Mouse (Mus musculus): Measurements from ENCODE around the gene Adck1.

Adck1 gene

GRCm38 (mm10) chr12:88441922-88442809 is 81.8 kb downstream of the Adck1 start:
- Histone ChIP-seq H3K27me3 (ENCODE audit: insufficient read depth, low read length) (no peaks in the 10 kb centered on the region), H3K36me3 (ENCODE audit: insufficient read depth, low read length) (no peaks in the 10 kb centered on the region), H3K4me3 (replicated peaks; ENCODE audit: low read length) (no peak overlapping the region), H3K4me1 (replicated peaks; ENCODE audit: low read depth, low read length) (peaks cover 6% of the 10 kb centered on the region; the same call in 1 of the 2 replicates), H3K9me3 (ENCODE audit: low read length) (no peaks in the 10 kb centered on the region)
- TF ChIP-seq POU5F1 (IDR thresholded peaks at IDR 0.05; ENCODE audit: borderline replicate concordance, low read length) (no peak), CTCF (conservative IDR thresholded peaks at IDR 0.05; ENCODE audit: low read length) (no peak), NANOG (IDR thresholded peaks at IDR 0.05; ENCODE audit: borderline replicate concordance, low read length) (no peak)

- Histone ChIP-seq H3K27me3 (ENCODE audit: insufficient read depth, low read length) (no peaks in the 10 kb centered on the region), H3K36me3 (ENCODE audit: insufficient read depth, low read length) (no peaks in the 10 kb centered on the region), H3K9me3 (ENCODE audit: low read length) (no peaks in the 10 kb centered on the region), H3K4me3 (replicated peaks; ENCODE audit: low read length) (no peak overlapping the region), H3K4me1 (replicated peaks; ENCODE audit: low read depth, low read length) (peaks cover 6% of the 10 kb centered on the region; the same call in 1 of the 2 replicates)
- TF ChIP-seq POU5F1 (IDR thresholded peaks at IDR 0.05; ENCODE audit: borderline replicate concordance, low read length) (no peak), CTCF (conservative IDR thresholded peaks at IDR 0.05; ENCODE audit: low read length) (no peak), NANOG (IDR thresholded peaks at IDR 0.05; ENCODE audit: borderline replicate concordance, low read length) (no peak)
Observed at GRCm38 (mm10) chr12:88444040-88444439, 83.7 kb downstream of the Adck1 start.

GRCm38 (mm10) chr12:88445471-88445870 is 85.1 kb downstream of the Adck1 start:
- Histone ChIP-seq H3K27me3 (ENCODE audit: insufficient read depth, low read length) (no peaks in the 10 kb centered on the region), H3K9me3 (ENCODE audit: low read length) (no peaks in the 10 kb centered on the region), H3K36me3 (ENCODE audit: insufficient read depth, low read length) (peaks cover 13% of the 10 kb centered on the region), H3K4me3 (replicated peaks; ENCODE audit: low read length) (no peak overlapping the region), H3K4me1 (replicated peaks; ENCODE audit: low read depth, low read length) (peaks cover 8% of the 10 kb centered on the region; the same call in 1 of the 2 replicates)
- TF ChIP-seq NANOG (IDR thresholded peaks at IDR 0.05; ENCODE audit: borderline replicate concordance, low read length) (no peak), POU5F1 (IDR thresholded peaks at IDR 0.05; ENCODE audit: borderline replicate concordance, low read length) (no peak), CTCF (conservative IDR thresholded peaks at IDR 0.05; ENCODE audit: low read length) (no peak)

- Histone ChIP-seq H3K27me3 (ENCODE audit: insufficient read depth, low read length) (no peaks in the 10 kb centered on the region), H3K36me3 (ENCODE audit: insufficient read depth, low read length) (peaks cover 14% of the 10 kb centered on the region), H3K4me3 (replicated peaks; ENCODE audit: low read length) (no peak overlapping the region), H3K4me1 (replicated peaks; ENCODE audit: low read depth, low read length) (peaks cover 11% of the 10 kb centered on the region), H3K9me3 (ENCODE audit: low read length) (no peaks in the 10 kb centered on the region)
- TF ChIP-seq NANOG (IDR thresholded peaks at IDR 0.05; ENCODE audit: borderline replicate concordance, low read length), result no peak
Observed at GRCm38 (mm10) chr12:88450658-88451563, 90.6 kb downstream of the Adck1 start.

GRCm38 (mm10) chr12:88454701-88455410 is 94.5 kb downstream of the Adck1 start:
- TF ChIP-seq POU5F1 (IDR thresholded peaks at IDR 0.05; ENCODE audit: borderline replicate concordance, low read length) (no peak), CTCF (conservative IDR thresholded peaks at IDR 0.05; ENCODE audit: low read length) (no peak), NANOG (IDR thresholded peaks at IDR 0.05; ENCODE audit: borderline replicate concordance, low read length) (no peak)
- H3K9me3 ChIP-seq (ENCODE audit: low read length), result no peaks in the 10 kb centered on the region
- H3K36me3 ChIP-seq (ENCODE audit: insufficient read depth, low read length), result peaks cover 11% of the 10 kb centered on the region
- no peaks in the 10 kb centered on the region for H3K27me3 ChIP-seq (ENCODE audit: insufficient read depth, low read length)
- H3K4me1 ChIP-seq (replicated peaks; ENCODE audit: low read depth, low read length), result peaks cover 11% of the 10 kb centered on the region
- no peak overlapping the region for H3K4me3 ChIP-seq (replicated peaks; ENCODE audit: low read length)

GRCm38 (mm10) chr12:88457021-88457420 is 96.7 kb downstream of the Adck1 start:
- Histone ChIP-seq H3K27me3 (ENCODE audit: insufficient read depth, low read length) (no peaks in the 10 kb centered on the region), H3K36me3 (ENCODE audit: insufficient read depth, low read length) (0 out of 2 replicates have a peak, but pooled peaks cover 11% of the 10 kb centered on the region)

GRCm38 (mm10) chr12:88458936-88459335 is 98.6 kb downstream of the Adck1 start:
- TF ChIP-seq POU5F1 (IDR thresholded peaks at IDR 0.05; ENCODE audit: borderline replicate concordance, low read length) (no peak), CTCF (conservative IDR thresholded peaks at IDR 0.05; ENCODE audit: low read length) (no peak), NANOG (IDR thresholded peaks at IDR 0.05; ENCODE audit: borderline replicate concordance, low read length) (no peak)
- Histone ChIP-seq H3K27me3 (ENCODE audit: insufficient read depth, low read length) (no peaks in the 10 kb centered on the region), H3K9me3 (ENCODE audit: low read length) (no peaks in the 10 kb centered on the region), H3K4me3 (replicated peaks; ENCODE audit: low read length) (no peak overlapping the region), H3K36me3 (ENCODE audit: insufficient read depth, low read length) (0 out of 2 replicates have a peak, but pooled peaks cover 11% of the 10 kb centered on the region), H3K4me1 (replicated peaks; ENCODE audit: low read depth, low read length) (no peaks in the 10 kb centered on the region)

More at GRCm38 (mm10) chr12:88457021-88457420, 96.7 kb downstream of the Adck1 start:
- no peaks in the 10 kb centered on the region for H3K9me3 ChIP-seq (ENCODE audit: low read length)
- no peaks in the 10 kb centered on the region for H3K4me1 ChIP-seq (replicated peaks; ENCODE audit: low read depth, low read length)
- no peak overlapping the region for H3K4me3 ChIP-seq (replicated peaks; ENCODE audit: low read length)
- TF ChIP-seq NANOG (IDR thresholded peaks at IDR 0.05; ENCODE audit: borderline replicate concordance, low read length), result no peak
- no peak for TF ChIP-seq POU5F1 (IDR thresholded peaks at IDR 0.05; ENCODE audit: borderline replicate concordance, low read length)
- no peak for TF ChIP-seq CTCF (conservative IDR thresholded peaks at IDR 0.05; ENCODE audit: low read length)

All from E14TG2a.4 (cell line).